Mouse (Mus musculus) megakaryocyte, embryonic 14.5 days (primary cell): ENCODE data around the gene Hk3.

Experiments used
- FLI1 ChIP-seq: IDR thresholded peaks from 2 replicates; pipeline ENCODE4 v1.6.1; 2012; ENCODE audit warnings: low read length, inconsistent platforms, mixed read lengths
- GATA1 ChIP-seq: IDR thresholded peaks from 3 replicates; pipeline ENCODE4 v1.6.1; 2012; ENCODE audit warnings: mixed read lengths, low read length, inconsistent platforms, borderline replicate concordance

GRCm38 (mm10) chr13:55020051-55020450 is 1.1 kb downstream of the Hk3 start:
- no peak for TF ChIP-seq GATA1
- TF ChIP-seq FLI1, result no peak
